Mouse (Mus musculus) CH12.LX (cell line): ENCODE measurements around the gene Pcbp4. TPM values are rescaled to one million over a fixed set of nuclear protein-coding genes. Genes with fewer than 3 reads are reported as not detected.

Experiments used
- DNase-seq: peaks from one replicate; pipeline ENCODE4 v3.0.0-alpha.2; 2013; ENCODE audit errors: extremely low read depth
- H3K27ac ChIP-seq: 2 replicates; pipeline ENCODE4 v1.5.1; 2012; ENCODE audit warnings: low read depth, mild to moderate bottlenecking, control low read depth, moderate library complexity; ENCODE audit not compliant: insufficient read depth
- H3K27me3 ChIP-seq: replicated peaks from 2 replicates; pipeline ENCODE3; 2012; ENCODE audit warnings: inconsistent platforms
- H3K36me3 ChIP-seq, 2 experiments: replicated peaks in 1 of 2; 2 replicates each; pipeline versions ENCODE3 to v1.6.1; 2012; ENCODE audit warnings: inconsistent platforms in 1 of 2, low read length in 1 of 2, mild to moderate bottlenecking in 1 of 2, mixed read lengths in 1 of 2, moderate library complexity in 1 of 2; ENCODE audit not compliant: control insufficient read depth in 1 of 2, insufficient read depth in 1 of 2
- H3K4me1 ChIP-seq, 2 experiments: 2 replicates each; pipeline ENCODE4 v1.6.1; 2012; ENCODE audit warnings: inconsistent platforms in 1 of 2, moderate library complexity in 1 of 2; ENCODE audit not compliant: insufficient read depth in 2 of 2, control insufficient read depth in 1 of 2
- H3K4me2 ChIP-seq: 2 replicates; pipeline ENCODE4 v1.6.1; 2012; ENCODE audit warnings: low read depth, mild to moderate bottlenecking, control low read depth; ENCODE audit not compliant: poor library complexity, insufficient read depth, severe bottlenecking
- H3K4me3 ChIP-seq, 3 experiments: fragments of 150-350 bp in 1 of 3; sonication (generic) in 1 of 3; replicated peaks in 1 of 3; 2 replicates each; pipeline versions ENCODE3 to v1.5.1; 2011 to 2012; ENCODE audit warnings: low read depth in 2 of 3, low read length in 2 of 3, mild to moderate bottlenecking in 2 of 3, moderate library complexity in 2 of 3, control low read depth in 1 of 3, improper control_type of control experiment in 1 of 3, inconsistent platforms in 1 of 3, mixed read lengths in 1 of 3; ENCODE audit not compliant: poor library complexity in 1 of 3
- H3K79me2 ChIP-seq: replicated peaks from 2 replicates; pipeline ENCODE4 v1.6.1; 2012; ENCODE audit warnings: mild to moderate bottlenecking, moderate library complexity; ENCODE audit not compliant: control insufficient read depth, poor library complexity, insufficient read depth, severe bottlenecking; ENCODE audit errors: extremely low read depth
- H3K9ac ChIP-seq: 2 replicates; pipeline ENCODE4 v1.6.1; 2012; ENCODE audit warnings: low read depth, mild to moderate bottlenecking, control low read depth, moderate library complexity; ENCODE audit not compliant: insufficient read depth
- H3K9me3 ChIP-seq: replicated peaks from 2 replicates; pipeline ENCODE3; 2012; ENCODE audit warnings: low read length, inconsistent platforms, mixed read lengths
- CHD1 ChIP-seq: IDR thresholded peaks from 2 replicates; pipeline ENCODE4 v1.6.1; 2012; ENCODE audit warnings: low read depth, low read length, improper control_type of control experiment, inconsistent platforms
- CHD2 ChIP-seq: IDR thresholded peaks from 2 replicates; pipeline ENCODE4 v1.6.1; 2011; ENCODE audit warnings: low read length, improper control_type of control experiment
- CTCF ChIP-seq, 2 experiments: IDR thresholded peaks in 1 of 2; conservative IDR thresholded peaks in 1 of 2; 2 replicates each; pipeline ENCODE4 v1.5.1; 2011 to 2012; ENCODE audit warnings: low read depth in 2 of 2, low read length in 2 of 2, improper control_type of control experiment in 1 of 2, inconsistent platforms in 1 of 2, mild to moderate bottlenecking in 1 of 2, moderate library complexity in 1 of 2
- EP300 ChIP-seq: IDR thresholded peaks from 2 replicates; pipeline ENCODE4 v1.6.1; 2011; ENCODE audit warnings: low read length, improper control_type of control experiment
- IRF4 ChIP-seq: IDR thresholded peaks from 2 replicates; pipeline ENCODE4 v1.6.1; 2014; ENCODE audit warnings: low read depth, mild to moderate bottlenecking, inconsistent platforms, low read length, improper control_type of control experiment
- JUN ChIP-seq: IDR thresholded peaks from 2 replicates; pipeline ENCODE4 v1.6.1; 2011; ENCODE audit warnings: low read depth, mild to moderate bottlenecking, low read length, improper control_type of control experiment, moderate library complexity; ENCODE audit not compliant: insufficient read depth
- JUND ChIP-seq: conservative IDR thresholded peaks from 2 replicates; pipeline ENCODE4 v1.6.1; 2011; ENCODE audit warnings: low read depth, low read length, improper control_type of control experiment
- KAT2A ChIP-seq: IDR thresholded peaks from 2 replicates; pipeline ENCODE4 v1.6.1; 2012; ENCODE audit warnings: low read length, improper control_type of control experiment, inconsistent platforms; ENCODE audit not compliant: insufficient replicate concordance
- MAX ChIP-seq: IDR thresholded peaks from 2 replicates; pipeline ENCODE4 v1.6.1; 2011; ENCODE audit warnings: low read length, improper control_type of control experiment
- MXI1 ChIP-seq: IDR thresholded peaks from 2 replicates; pipeline ENCODE4 v1.6.1; 2011; ENCODE audit warnings: mild to moderate bottlenecking, low read depth, low read length, improper control_type of control experiment
- NELFE ChIP-seq: IDR thresholded peaks from 2 replicates; pipeline ENCODE4 v1.6.1; 2011; ENCODE audit warnings: low read depth, low read length, improper control_type of control experiment
- PAX5 ChIP-seq: IDR thresholded peaks from 2 replicates; pipeline ENCODE4 v1.6.1; 2012; ENCODE audit warnings: low read length, inconsistent platforms, mixed read lengths
- POLR2A ChIP-seq: IDR thresholded peaks from 2 replicates; pipeline ENCODE4 v1.6.1; 2011; ENCODE audit warnings: low read depth, mild to moderate bottlenecking, improper control_type of control experiment, low read length
- POLR2AphosphoS2 ChIP-seq: IDR thresholded peaks from 2 replicates; pipeline ENCODE4 v1.6.1; 2011; ENCODE audit warnings: low read depth, low read length, improper control_type of control experiment
- RAD21 ChIP-seq: IDR thresholded peaks from 2 replicates; pipeline ENCODE4 v1.6.1; 2011; ENCODE audit warnings: low read depth, mild to moderate bottlenecking, low read length, improper control_type of control experiment, moderate library complexity
- SIN3A ChIP-seq: IDR thresholded peaks from 2 replicates; pipeline ENCODE4 v1.6.1; 2012; ENCODE audit warnings: low read length, improper control_type of control experiment, inconsistent platforms
- SMC3 ChIP-seq: IDR thresholded peaks from 2 replicates; pipeline ENCODE4 v1.6.1; 2011; ENCODE audit warnings: low read depth, low read length, improper control_type of control experiment
- TBP ChIP-seq: conservative IDR thresholded peaks from 2 replicates; pipeline ENCODE4 v1.6.1; 2011; ENCODE audit warnings: low read depth, low read length, improper control_type of control experiment
- TCF12 ChIP-seq: IDR thresholded peaks from 2 replicates; pipeline ENCODE4 v1.6.1; 2014; ENCODE audit warnings: low read depth, mild to moderate bottlenecking, inconsistent platforms, low read length, improper control_type of control experiment
- UBTF ChIP-seq: IDR thresholded peaks from 2 replicates; pipeline ENCODE4 v1.6.1; 2012; ENCODE audit warnings: low read depth, mild to moderate bottlenecking, inconsistent platforms, low read length, improper control_type of control experiment, moderate library complexity
- USF1 ChIP-seq: IDR thresholded peaks from 2 replicates; pipeline ENCODE4 v1.6.1; 2014; ENCODE audit warnings: low read depth, mild to moderate bottlenecking, inconsistent platforms, low read length, improper control_type of control experiment
- USF2 ChIP-seq: conservative IDR thresholded peaks from 2 replicates; pipeline ENCODE4 v1.6.1; 2011; ENCODE audit warnings: low read depth, low read length, improper control_type of control experiment
- ZC3H11A ChIP-seq: IDR thresholded peaks from 2 replicates; pipeline ENCODE4 v1.6.1; 2012; ENCODE audit warnings: low read depth, mild to moderate bottlenecking, inconsistent platforms, low read length, improper control_type of control experiment
- ZNF384 ChIP-seq: IDR thresholded peaks from 2 replicates; pipeline ENCODE4 v1.6.1; 2012; ENCODE audit warnings: low read depth, low read length, improper control_type of control experiment, inconsistent platforms
- dilution Hi-C: fragments of 300-500 bp; cut with MboI; formaldehyde crosslinking; loops from 2 replicates; pipeline ENCODE4 v1.14.3; 2020; ENCODE audit warnings: low sequenced_read_pairs; ENCODE audit not compliant: extremely low pct_unique_long_range_greater_than_20kb, extremely low pct_ligation_motif_present
- in situ Hi-C: fragments of 300-500 bp; cut with MboI; formaldehyde crosslinking; loops from 3 replicates; pipeline ENCODE4 v1.14.3; 2019; ENCODE audit warnings: low sequenced_read_pairs, low pct_ligation_motif_present, low pct_unique_long_range_greater_than_20kb, mixed read lengths
- polyA plus RNA-seq: library from polyadenylated mRNA; unstranded; fragments of >175 nt; gene quantifications from 2 replicates; pipeline ENCODE4 v1.2.1, GENCODE M21; 2012; ENCODE audit warnings: low read depth; ENCODE audit not compliant: insufficient read length
- total RNA-seq, 2 experiments: library from RNA; depleted of rRNA; stranded (reverse); fragments of 300-350 nt in 1 of 2; fragments of >200 nt in 1 of 2; gene quantifications; 2 replicates each; pipeline ENCODE4 v1.2.3; 2012 to 2014

The Pcbp4 gene
- total and polyA plus RNA-seq, 3 experiments: 44.0 to 54.2 (median 44.1) TPM

- in situ Hi-C loops: loop anchor here (5.0 kb wide), 1 partner anchor 38 kb away; the partner anchor contains the start of gene Acy1
- H3K27ac ChIP-seq: no peak overlapping the region
- H3K36me3 ChIP-seq: peaks cover 9 to 51% of the 10 kb centered on the region in 2 experiments
- H3K9me3 ChIP-seq: no peaks in the 10 kb centered on the region
- dilution Hi-C loops: no loop called here
- peak overlapping the region; percentile 54 to 77 (median 66) for H3K4me3 ChIP-seq
- TF ChIP-seq SIN3A (peak; percentile 37; the same call in 1 of the 2 replicates), USF1 (no peak)
- H3K4me2 ChIP-seq: peak overlapping the region; percentile 90
- DNase-seq: peak; percentile 20
- no peaks in the 10 kb centered on the region for H3K27me3 ChIP-seq
- H3K4me1 ChIP-seq: peaks cover 6 to 56% of the 10 kb centered on the region in 2 experiments
- H3K79me2 ChIP-seq: peaks cover 26% of the 10 kb centered on the region
- H3K9ac ChIP-seq: peak overlapping the region; percentile 61
Measured at GRCm38 (mm10) chr9:106475046-106475445, 22.0 kb downstream of the Pcbp4 start.

DNA sequence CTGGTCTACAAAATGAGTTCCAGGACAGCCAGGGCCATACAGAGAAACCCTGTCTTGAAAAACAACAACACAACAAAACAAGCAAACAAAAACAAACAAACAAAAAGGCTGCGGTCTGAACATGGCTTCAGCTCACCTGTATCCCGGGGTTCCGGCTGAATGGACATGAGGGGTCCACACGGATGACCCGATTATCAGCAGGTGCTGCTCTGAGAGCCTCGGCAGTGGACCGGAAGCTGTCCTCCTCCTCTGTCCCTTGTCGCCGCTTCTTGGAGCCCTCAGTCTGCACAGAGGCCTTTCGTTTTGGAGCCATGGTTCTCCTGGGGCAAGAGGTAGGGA lies 22.5 kb downstream of the Pcbp4 start, which contains the start of gene Rrp9:
Gene Rrp9, plus strand, starts transcription at position 301 of the 339 bp plus-strand sequence.
- Histone ChIP-seq H3K27me3 (no peaks in the 10 kb centered on the region), H3K4me3 (peak within 1 kb of the TSS; percentile 54 to 77 (median 66)), H3K79me2 (peaks cover 26% of the 10 kb centered on the region), H3K4me1 (peaks cover 6 to 62% of the 10 kb centered on the region in 2 experiments), H3K27ac (peak within 1 kb of the TSS; percentile 13; the same call in 1 of the 2 replicates), H3K9ac (peak within 1 kb of the TSS; percentile 61), H3K9me3 (no peaks in the 10 kb centered on the region), H3K4me2 (peak within 1 kb of the TSS; percentile 90), H3K36me3 (peaks cover 15 to 55% of the 10 kb centered on the region in 2 experiments)
- in situ Hi-C loops: loop anchor here (5.0 kb wide), 1 partner anchor 38 kb away; the partner anchor contains the start of gene Acy1
- no peak for DNase-seq
- TF ChIP-seq NELFE: no peak
- no peak for TF ChIP-seq UBTF
- TF ChIP-seq CTCF (conservative IDR thresholded peaks at IDR 0.05 in 1 of 2, IDR thresholded peaks at IDR 0.05 in 1 of 2; ENCODE audit: low read depth in 2 of 2, low read length in 2 of 2): no peak
- dilution Hi-C loops: no loop called here

DNA sequence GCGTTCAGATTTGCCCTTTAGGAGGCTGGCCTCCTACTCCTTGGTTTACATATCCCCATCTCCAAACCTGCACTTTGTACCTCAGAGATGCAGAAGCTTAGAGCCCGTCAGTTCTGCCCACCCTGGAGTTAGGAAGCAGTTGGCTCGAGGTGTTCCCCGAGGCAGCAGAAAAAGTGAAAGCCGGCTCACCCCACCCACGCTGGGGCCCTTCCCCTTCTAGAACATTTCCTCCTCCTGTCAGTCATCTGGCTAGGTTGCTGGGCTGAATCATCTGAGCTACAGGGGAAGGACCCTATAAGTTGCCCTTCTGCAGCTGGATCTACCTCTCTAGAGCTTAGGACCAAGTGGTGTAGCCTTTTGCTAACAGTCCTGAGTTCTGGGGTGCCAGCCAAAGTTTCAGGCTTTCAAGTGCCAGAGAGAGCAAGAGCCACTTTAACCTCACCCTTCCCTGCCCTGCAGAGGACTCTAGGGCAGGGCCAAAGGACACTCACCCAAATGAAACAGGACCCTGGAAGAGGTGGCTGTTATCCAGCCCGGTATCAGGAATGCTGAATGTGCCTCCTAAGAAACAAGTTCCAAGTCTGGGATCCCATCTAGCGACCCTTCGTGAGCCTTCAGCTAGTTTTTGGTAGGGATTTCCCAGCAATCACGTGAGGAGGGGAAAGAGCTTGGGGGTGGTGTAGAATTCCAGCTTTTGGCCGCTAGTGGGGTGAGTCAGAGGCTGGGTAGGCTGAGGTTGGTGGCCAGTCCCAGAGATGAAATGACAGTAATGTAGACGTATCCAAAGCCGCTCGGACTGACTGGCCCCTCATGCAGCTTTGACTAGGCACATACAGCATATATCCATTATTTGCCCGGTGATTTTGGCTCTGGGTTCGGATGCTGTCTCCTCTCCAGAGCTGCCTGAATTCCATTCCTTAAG lies 23.2 kb downstream of the Pcbp4 start:
- Histone ChIP-seq H3K4me1 (peaks cover 6 to 69% of the 10 kb centered on the region in 2 experiments), H3K4me3 (peak overlapping the region; percentile 54 to 77 (median 66)), H3K9ac (peak overlapping the region; percentile 61), H3K27ac (peak overlapping the region; percentile 13; the same call in 1 of the 2 replicates), H3K27me3 (no peaks in the 10 kb centered on the region), H3K9me3 (no peaks in the 10 kb centered on the region), H3K79me2 (peaks cover 26% of the 10 kb centered on the region), H3K36me3 (peaks cover 21 to 55% of the 10 kb centered on the region in 2 experiments), H3K4me2 (peak overlapping the region; percentile 90)
- in situ Hi-C loops (loop anchor here (5.0 kb wide), 1 partner anchor 39 kb away; the partner anchor contains the start of gene Acy1), dilution Hi-C loops (no loop called here)
- peak; percentile 74 for DNase-seq
- TF ChIP-seq EP300 (no peak), KAT2A (no peak), USF1 (no peak), POLR2AphosphoS2 (no peak), USF2 (no peak), ZNF384 (no peak), SMC3 (no peak), NELFE (no peak), ZC3H11A (no peak), JUND (no peak), CHD2 (no peak), UBTF (0 out of 2 replicates have a peak, but pooled peaks have one; percentile 22), MAX (no peak; the same call in 1 of the 2 replicates), MXI1 (peak; percentile 66), TCF12 (no peak), CHD1 (no peak), RAD21 (no peak), JUN (no peak), TBP (no peak), IRF4 (no peak), POLR2A (peak; percentile 54; the same call in 1 of the 2 replicates), PAX5 (no peak)
